Mouse (Mus musculus): ENCODE results near the gene Wipf1.

DNA sequence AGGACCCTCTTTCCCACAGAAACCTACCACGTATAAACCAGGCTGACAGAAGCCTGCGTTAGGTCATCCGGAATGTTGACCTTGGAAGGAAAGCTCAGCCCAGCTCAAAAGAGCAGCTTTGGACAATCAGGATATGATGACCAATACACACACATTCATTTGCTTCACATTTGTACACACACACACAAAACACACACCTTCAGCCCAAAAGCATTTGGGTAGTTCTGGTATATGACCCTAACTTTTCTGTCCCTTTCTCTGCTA lies 19.6 kb downstream of the Wipf1 start:
- TF ChIP-seq CTCF (IDR thresholded peaks at IDR 0.05; ENCODE audit: low read depth, low read length) = no peak
- TF ChIP-seq POLR2A (IDR thresholded peaks at IDR 0.05; ENCODE audit: borderline replicate concordance, low read depth, low read length) = no peak
